Mouse (Mus musculus) central nervous system, embryonic 14 days (tissue): ENCODE results near the gene Prcd. TPM values are rescaled to one million over a fixed set of nuclear protein-coding genes. Genes with fewer than 3 reads are reported as not detected.

Experiments used
- polyA plus RNA-seq: library from polyadenylated mRNA; depleted of rRNA; stranded (reverse); fragments of >200 nt; gene quantifications from 2 replicates; pipeline ENCODE4 v1.2.3, GENCODE M21; 2012; rRNA removed

The Prcd gene
- polyA plus RNA-seq = 1.3 TPM in 2 replicates

DNA sequence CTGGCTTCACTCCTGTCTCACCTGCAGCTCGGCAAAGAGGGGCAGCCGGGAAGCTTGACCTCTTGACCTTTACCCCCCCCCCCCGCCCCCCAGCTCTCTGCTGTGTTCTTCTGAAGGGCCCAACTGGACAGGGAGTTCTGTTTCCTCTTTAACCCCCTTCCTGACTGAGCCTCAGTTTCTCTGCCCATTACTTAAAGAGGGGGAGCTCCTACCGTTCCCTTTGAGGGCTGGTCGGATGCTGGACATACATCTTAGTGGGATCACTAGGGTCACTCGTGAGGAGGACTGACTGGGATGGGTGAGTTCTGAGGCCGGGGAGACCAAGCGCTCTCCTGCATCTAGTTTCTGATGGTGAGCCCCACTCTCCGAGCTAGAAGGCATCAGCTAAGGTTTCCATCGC is at the start of gene Prcd:
TSS of gene Prcd (plus strand) at position 301 of the 400 bp plus-strand sequence.

DNA sequence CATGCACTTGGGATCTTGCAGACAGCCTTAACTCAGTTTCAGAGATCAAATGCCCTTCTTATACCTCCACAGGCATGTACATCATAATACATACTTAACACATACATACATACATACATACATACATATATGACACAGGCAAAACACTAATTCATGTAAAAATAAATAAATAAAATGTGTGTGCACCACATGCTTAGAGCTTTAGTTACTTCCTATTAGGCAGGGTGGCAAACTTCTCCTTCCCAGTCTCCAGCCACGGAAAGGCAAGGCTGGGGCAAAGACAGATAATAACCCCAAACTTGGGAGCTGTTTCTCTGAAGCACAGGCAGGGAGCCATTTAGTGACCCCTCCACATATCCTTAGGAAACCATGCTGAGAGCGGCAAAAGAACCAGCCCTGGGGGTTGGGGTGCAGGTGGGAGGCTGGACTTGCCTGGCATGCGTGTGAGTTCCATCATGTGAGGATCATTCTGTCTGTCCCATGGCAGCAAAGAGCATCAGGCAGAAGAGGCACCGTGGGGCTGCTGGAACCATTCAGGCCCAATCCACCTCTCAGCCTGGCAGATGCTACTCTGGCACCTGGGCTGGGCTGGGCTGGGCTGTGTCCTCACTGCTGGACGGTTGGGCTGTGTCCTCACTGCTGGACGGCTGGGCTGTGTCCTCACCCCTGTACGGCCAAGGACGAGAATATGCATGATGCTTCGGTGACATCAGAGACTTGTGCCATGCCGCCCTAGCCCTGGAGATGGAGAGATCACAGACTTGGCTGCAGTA is 26.8 kb upstream of the Prcd start, which contains the start of gene Rhbdf2:
TSS of gene Rhbdf2 (minus strand) at position 721 of the 773 bp plus-strand sequence.

DNA sequence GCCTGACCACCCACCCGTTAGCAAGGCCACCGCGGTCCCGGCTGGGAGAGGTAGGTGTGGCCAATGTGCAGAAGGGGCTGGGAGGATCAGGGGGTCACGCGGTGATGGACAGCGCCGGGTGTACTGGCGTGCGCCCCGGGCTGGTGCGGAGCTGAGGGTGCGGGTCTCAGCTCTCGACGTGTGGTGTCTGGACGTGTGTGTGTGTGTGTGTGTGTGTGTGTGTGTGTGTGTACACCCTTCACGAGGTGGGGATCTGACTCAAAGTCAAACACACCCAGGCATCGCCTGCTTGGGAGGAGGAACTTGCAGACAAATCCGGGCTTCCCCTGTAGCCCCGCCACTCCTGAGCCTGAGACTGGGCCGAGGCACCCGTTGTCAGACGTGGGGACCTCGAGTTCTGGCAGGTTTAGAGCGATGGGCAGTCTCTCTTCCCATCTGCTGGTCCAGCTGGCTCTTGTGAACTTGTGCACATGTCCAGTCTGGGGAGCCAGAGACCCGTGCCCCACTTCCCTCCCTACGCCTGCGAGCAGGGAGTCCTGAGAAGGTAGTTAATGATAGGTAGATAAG is 1.0 kb downstream of the Prcd start, which contains the start of gene Cygb:
TSS of gene Cygb (minus strand) at position 59 of the 567 bp plus-strand sequence.

Other genes with a start within 250 kb of the Prcd start
- gene Rnf157, start 240.5 kb upstream of the Prcd start, polyA plus RNA-seq = 65.3 and 65.5 TPM in 2 replicates
- 167 and 198 TPM in 2 replicates for gene Ubald2, start 219.4 kb upstream of the Prcd start, polyA plus RNA-seq
- gene Qrich2, start 187.3 kb upstream of the Prcd start, polyA plus RNA-seq = 0.09 and 0.10 TPM in 2 replicates
- 115 and 129 TPM in 2 replicates for gene Prpsap1, start 159.3 kb upstream of the Prcd start, polyA plus RNA-seq
- 2.5 and 5.0 TPM in 2 replicates for gene Sphk1, start 122.6 kb upstream of the Prcd start, polyA plus RNA-seq
- 53.7 and 55.0 TPM in 2 replicates for gene Ube2o, start 72.1 kb upstream of the Prcd start, polyA plus RNA-seq
- gene Aanat, start 67.1 kb upstream of the Prcd start, polyA plus RNA-seq = 0.64 and 1.6 TPM in 2 replicates
- 2.7 and 4.4 TPM in 2 replicates for gene Rhbdf2, start 26.5 kb upstream of the Prcd start, polyA plus RNA-seq
- gene Cygb, start 779 bp downstream of the Prcd start, polyA plus RNA-seq = 16.4 and 18.1 TPM in 2 replicates
- not detected in 2 replicates for gene St6galnac1, start 122.0 kb downstream of the Prcd start, polyA plus RNA-seq
- gene Mxra7, start 174.5 kb downstream of the Prcd start, polyA plus RNA-seq = 17.7 and 26.6 TPM in 2 replicates
- 54.5 and 57.0 TPM in 2 replicates for gene Mettl23, start 189.7 kb downstream of the Prcd start, polyA plus RNA-seq
- 56.7 and 60.6 TPM in 2 replicates for gene Jmjd6, start 189.9 kb downstream of the Prcd start, polyA plus RNA-seq
- gene Mfsd11, start 198.9 kb downstream of the Prcd start, polyA plus RNA-seq = 35.3 and 37.5 TPM in 2 replicates
- gene Srsf2, start 199.6 kb downstream of the Prcd start, polyA plus RNA-seq = 693 and 739 TPM in 2 replicates